Mouse (Mus musculus): ENCODE measurements around the gene Eme1.

DNA sequence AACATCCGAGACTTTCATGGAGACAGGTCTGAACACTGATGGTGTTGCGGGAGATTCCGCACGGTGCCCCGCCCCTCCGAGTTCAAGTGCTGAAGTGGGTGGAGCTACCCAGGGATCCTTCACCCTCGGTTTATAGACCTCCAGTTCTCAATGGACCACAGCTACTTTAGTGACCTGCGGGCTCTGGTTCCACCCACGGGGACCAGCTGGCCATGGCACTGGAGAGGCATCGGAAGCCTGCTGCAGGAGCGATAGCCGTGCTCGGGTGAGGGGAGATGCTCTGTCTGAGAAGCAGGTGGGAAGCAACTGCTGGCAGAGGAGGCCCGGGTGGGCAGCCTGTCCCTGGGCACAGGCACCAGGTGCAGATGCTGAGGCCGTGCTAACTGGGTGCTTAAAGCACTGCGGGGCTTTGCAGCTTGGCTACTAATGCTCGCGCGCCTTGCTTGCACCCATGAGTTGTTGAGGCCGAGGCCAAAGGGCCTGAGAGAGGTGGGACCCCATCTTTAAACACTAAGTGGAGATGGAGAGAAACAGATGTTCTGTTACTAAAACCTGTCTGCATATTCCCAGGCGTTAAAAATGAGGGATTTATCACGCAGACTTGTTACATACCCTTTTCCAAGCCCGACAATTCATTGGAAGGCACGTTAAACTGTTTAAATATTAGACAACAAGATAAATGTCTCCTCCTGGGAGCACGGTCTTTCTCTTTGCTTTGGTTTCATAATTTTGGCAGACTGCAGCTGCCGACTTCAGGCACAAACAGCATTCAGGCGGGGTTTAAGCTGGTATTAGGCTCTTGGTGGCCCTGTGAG lies 47.8 kb upstream of the Eme1 start:
- no peak for TF ChIP-seq CTCF (IDR thresholded peaks at IDR 0.05; ENCODE audit: borderline replicate concordance, extremely low read depth, insufficient read depth, insufficient read length)
- no peak for TF ChIP-seq POLR2A (IDR thresholded peaks at IDR 0.05; ENCODE audit: borderline replicate concordance, extremely low read depth, insufficient read depth, insufficient read length, poor library complexity, severe bottlenecking)

Measured in brain, embryonic 14.5 days (tissue).